Mouse (Mus musculus) olfactory bulb, adult 2 months (tissue): ENCODE measurements at regions not wholly inside any gene's neighbourhood (a gene's known extent, or its start where the extent isn't known, plus 50 kb on each side); places are given as distances from the start of the nearest gene placed in this dataset.

Experiments used
- CTCF ChIP-seq: fragments of 200-500 bp; IDR thresholded peaks from 2 replicates; pipeline ENCODE4 v1.5.1; 2012; ENCODE audit warnings: low read depth, mild to moderate bottlenecking, low read length, moderate library complexity; ENCODE audit not compliant: insufficient read depth
- POLR2A ChIP-seq: fragments of 200-500 bp; IDR thresholded peaks from 2 replicates; pipeline ENCODE4 v1.6.1; 2012; ENCODE audit warnings: mild to moderate bottlenecking, low read depth, low read length, moderate library complexity; ENCODE audit not compliant: insufficient read depth

DNA sequence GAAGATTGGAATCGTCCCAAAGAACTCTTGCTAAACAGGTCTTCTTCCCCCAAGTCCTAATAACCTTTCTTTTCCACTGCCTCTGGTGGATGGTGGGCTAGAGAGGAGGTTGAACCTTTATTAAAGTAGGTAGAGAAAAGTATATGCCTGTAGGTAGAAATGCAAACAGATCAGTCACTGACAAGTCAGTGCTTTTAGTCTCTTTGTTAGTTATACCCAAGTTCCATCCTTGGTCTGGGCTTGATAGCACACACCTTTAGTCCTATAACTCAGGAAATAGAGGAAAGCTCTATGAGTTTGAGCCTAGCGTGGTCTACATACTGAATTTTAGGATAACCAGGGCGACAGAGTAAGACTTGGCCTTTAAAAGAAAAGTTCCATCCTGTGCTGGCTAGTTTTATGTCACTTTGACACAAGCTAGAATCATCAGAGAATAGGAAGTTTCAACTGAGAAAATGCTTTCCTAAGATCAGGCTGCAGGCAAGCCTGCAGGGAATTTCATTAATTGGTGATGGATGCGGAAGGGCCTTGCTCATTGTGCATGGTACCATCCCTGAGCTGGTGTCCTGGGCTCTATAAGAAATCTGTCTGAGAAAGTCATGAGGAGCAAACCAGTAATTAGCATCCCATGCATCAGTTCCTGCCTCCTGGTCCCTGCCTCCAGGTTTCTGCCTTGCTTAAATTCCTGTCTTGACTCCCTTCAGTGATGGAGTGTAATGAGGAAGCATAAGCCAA, 94.7 kb upstream of the Cpsf6 start:
- TF ChIP-seq CTCF (no peak), POLR2A (no peak)
